Mouse (Mus musculus) A20 (cell line): ENCODE results near the gene Plekha5.
A peak's percentile ranks its signal among the peaks of the same experiment; 100 is the strongest.

ENCODE experiments used
- DNase-seq: peaks from one replicate; pipeline ENCODE4 v3.0.0-alpha.2; 2011; ENCODE audit warnings: low read depth, low spot score

Gene Plekha5

DNA sequence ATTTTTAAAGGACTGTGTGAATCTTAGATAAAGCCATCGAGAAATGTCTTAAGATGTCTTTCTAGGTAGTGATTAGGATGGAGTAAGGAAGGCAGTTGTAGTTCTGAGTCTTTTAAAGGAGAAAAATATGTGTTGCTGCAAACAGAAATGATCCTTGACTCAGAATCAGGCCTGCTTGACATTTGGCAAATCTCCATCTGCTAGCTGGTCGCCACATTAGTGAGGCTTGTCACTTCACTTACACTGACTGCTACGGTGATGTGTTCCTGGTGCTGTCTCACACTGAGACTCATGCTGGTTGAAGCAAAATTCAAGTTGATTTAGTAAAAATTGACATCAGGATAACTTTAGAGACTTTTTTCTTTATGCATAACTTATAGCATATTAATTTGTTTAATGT is 32.0 kb downstream of the Plekha5 start:
- DNase-seq: no peak

GRCm38 (mm10) chr6:140456393-140457163 is 32.7 kb downstream of the Plekha5 start:
- no peak for DNase-seq

- no peak for DNase-seq
Measured at GRCm38 (mm10) chr6:140460398-140460797, 36.5 kb downstream of the Plekha5 start.

- DNase-seq: no peak
Measured at GRCm38 (mm10) chr6:140464818-140465217, 41.0 kb downstream of the Plekha5 start.

DNA sequence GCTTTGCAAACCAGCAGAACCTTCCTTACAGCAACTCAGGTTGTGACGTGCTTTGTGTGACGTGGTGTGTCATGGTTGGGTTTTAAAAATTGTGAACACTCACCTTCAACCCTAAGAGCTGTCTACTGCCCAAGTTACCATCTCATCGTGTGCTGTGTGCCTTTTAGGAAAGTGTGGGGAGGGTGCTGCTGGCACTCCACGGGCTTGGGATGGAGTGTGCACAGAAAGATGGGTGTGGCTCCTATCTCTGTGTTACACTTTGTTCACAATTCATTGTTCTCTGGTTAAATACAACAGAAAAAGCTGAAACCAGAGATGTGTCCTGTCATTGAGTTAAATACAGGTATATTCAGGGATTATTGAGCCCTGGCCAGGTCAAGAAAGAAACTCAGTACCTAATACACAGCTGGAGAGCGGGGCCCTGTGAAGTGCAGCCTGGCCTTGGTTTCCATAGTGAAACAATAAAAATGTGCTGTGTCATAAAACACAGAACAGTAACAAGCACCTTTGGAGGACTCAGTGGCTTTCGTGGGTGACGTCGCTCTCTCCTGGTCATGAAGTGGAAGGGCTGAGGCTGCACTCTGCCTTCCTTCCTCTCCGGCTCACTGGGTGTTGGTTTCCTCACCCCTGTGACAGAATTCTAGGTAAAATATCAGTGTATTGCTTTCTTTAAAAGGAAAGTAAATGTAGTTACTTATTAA is 42.2 kb downstream of the Plekha5 start:
- no peak for DNase-seq

DNA sequence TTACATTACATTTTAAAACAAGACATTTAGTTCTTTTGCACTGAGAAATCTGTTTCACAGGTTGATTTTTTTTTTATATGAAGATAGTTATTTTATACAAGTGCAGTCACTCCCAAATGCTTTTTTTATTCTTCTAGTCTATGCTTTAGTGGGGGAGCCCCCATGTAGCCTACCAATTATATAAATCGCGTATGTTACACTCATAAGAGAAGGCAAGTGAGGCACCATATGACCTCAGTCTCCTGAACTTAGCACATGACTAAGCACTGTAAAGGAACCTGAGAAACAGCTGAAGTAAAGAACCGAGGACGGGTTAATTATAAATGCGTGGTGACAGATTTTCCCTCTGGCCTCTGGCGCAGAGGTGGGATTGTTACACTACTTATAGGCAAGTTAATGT is 43.0 kb downstream of the Plekha5 start:
- no peak for DNase-seq

DNA sequence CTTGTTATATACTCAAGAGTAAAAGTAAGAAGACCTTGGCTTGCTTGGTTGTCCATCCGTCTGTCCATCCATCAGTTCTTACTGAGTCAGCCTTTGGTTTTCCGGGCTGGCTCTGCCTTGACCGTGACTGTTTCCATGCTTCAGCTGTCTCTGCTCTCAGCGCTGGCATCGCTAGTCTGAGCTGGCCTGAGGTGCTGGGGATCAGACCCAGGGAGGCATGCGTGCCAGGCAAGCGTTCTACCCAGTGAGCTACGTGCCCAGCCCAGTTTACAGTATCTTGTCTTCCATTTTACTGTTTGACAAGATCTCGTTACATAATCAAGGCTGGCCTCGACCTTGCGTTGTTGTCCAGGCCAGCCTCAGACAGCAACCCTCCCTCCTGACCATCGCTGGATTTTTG is 44.0 kb downstream of the Plekha5 start:
- DNase-seq: no peak

DNA sequence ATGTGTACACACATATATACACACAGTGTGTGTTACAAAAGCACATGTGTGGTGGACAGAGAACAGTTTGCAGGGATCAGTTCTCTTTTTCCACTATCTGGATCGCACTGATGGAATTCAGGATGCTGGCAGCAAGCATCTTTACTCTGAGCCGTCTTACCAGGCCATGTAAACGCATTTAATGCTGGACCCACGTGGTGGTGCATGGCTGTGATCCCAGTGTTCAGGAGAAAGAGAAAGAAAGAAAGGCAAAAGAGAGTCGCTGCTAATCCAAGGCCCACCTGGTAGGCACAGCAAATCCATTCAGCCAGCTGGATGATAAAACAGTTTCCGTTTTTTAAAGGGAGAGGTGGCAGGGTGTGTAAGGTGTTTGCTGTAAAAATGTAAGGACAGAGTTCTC is 45.9 kb downstream of the Plekha5 start:
- DNase-seq: no peak

DNA sequence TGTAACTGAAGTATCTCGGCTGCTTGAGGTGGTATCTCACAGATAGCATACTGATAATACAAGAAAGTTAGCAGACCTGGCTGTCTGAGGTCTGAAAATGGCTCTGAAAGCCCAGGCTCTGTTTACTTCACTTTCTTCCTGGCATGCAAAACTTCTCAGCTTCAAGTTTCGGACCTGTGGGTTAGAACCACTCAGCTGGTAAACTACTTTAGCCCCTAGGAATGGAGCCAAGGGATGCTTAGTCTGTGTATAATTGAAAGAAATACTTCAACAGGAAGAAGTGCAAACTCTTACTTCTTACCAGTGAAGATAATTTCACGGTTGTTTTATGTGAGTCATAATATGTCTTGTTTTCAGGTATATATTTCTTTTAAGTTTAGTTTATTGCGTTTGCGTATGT is 47.9 kb downstream of the Plekha5 start:
- no peak for DNase-seq

DNA sequence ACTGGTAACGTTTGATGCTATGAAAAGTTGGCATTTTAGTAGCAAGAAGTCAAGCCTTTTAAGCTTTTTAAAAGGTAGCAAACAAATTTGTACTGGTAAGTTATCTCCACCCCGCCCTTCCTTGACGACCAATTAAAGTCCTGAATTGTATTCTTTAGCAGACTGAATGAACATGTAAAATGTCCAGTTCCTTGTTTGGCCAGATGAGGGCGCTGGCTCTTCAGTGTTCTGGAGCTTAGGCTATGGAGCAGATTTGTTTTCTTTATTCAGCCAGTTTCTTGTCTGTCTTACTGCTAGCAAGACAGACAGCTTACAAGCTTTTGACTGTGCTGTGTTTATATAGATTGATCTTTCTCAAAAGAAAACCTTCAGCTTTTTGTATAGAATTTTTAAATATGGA is 48.5 kb downstream of the Plekha5 start:
- DNase-seq: peak; percentile 5

- DNase-seq: no peak
Measured at GRCm38 (mm10) chr6:140475393-140476087, 51.7 kb downstream of the Plekha5 start.

DNA sequence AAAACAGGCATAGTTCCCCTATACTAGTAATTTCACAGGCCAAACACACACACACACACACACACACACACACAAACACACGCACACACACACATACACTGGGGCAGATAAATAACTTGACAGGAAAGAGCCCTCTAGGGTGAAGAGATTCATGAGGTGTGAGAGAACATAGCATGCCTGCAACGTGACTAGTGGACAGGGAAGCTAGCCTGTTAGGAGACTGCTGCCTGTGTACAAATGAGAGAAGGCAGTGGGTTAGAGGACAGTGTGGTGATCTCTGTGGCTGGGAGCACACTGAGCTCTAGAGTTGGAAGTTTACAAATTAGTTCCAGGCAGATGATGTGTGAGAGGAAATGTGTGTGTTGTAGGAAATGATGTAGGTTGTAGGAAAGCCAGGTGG is 53.1 kb downstream of the Plekha5 start:
- DNase-seq: no peak

- no peak for DNase-seq
Measured at GRCm38 (mm10) chr6:140478031-140478430, 54.2 kb downstream of the Plekha5 start.

DNA sequence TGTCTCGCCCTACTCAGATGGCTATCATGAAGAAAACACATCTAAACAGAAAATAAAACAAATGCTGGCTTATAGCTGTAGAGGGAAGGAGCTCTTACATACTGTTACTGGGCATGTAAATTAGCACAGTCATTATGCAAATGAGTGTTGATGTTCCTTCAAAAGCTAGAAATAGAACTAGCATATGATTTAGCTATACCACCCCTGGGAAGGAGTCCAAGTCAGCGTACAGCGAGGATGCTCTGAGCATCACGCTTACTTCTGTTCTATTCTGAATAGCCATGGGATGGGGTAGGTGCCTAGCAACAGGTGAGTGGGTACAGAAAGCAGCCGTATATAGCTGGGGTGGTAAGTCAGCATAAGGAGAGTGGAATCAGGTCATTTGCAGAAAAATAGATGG is 55.1 kb downstream of the Plekha5 start:
- no peak for DNase-seq

- no peak for DNase-seq
Measured at GRCm38 (mm10) chr6:140480425-140481081, 56.7 kb downstream of the Plekha5 start.

DNA sequence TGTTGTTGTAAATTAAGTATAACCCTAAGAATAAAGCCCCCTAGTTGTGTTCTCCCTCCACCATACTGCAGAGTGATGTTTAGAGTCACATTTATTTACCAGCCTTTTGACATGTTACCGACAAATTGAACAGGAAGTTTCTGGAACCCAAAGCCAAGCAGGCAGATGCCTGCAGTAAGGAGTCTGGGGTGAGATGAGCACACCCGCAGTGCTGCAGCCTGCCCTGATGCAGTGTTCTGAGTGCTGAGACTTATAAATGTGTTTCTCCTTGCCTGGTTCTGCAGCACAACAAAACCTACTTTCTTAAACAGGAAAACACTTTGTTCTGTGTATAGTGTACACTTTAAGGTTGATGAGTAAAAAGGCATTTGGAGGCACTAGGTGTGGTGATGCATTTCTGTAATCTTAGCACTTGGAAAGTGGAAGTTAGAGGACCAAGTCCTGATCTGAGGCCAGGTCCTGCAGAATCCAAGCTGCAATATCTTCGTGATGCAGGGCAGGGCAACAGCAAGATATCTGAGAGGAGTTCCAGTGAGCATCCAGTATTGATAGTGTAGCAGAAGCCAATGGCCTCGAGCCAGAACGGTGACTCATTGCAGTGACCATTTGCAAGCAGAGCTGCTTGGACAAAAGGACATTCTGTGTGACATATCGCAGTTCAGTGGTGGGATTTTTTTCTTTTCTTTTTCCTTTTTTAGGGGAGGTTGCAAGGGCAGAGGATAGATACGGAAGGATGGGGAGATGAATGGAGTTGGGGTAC is 58.0 kb downstream of the Plekha5 start:
- no peak for DNase-seq

DNA sequence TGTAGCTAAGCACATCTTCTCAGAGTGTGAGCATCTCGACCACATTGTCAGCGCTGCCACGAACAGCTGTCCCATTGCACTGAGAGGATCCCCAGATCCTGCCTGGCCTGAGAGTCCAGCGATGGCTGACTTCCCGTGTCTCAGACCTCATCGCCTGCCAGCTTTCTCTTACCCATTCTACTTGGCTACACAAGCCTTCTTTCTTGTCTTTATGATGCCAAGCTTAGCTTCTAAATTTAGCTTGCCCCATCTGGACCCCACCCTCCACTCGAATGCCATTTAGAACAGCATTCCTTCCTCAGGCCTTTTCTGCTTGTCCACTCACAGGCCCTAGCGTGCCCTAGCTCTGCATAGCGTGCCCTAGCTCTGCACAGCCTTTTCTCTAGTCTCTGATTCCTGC is 60.3 kb downstream of the Plekha5 start:
- no peak for DNase-seq

DNA sequence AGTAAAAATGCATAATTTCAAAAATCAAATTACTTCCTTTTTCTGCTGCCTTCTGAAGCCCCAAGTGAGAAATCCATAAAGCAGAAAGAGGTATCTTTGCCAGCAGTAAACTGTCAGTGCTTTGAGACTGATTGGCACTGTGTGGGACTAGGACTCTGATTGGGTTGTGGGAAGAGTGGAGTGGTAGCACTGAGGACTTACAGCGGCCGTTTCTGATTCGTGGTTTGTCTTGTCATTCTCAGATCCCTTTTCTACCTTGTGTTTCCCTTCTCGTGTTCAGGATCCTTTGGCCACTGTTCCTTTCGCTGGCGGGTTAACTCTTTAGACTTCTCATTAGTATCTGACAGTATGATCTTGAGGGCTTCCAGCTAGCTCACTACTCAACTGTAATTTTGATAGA is 61.8 kb downstream of the Plekha5 start:
- no peak for DNase-seq

DNA sequence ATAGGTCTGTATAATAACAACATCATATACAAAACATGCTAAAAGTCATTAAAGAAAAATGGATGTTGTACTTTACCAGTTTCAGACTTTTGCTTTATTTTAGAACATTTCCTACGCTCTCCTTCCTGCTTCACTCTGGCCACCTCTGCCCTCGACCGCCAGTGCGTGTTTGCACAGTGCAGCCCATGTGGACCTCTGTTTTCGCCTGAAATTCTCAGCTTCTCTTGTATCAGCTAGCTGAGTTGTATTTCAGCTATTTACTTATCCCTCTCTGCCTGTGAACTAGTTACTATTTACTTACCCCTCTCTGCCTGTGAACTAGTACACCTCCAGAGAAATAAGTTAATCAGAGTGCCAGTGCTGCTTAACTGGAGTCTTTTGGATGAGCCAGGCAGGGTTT is 62.8 kb downstream of the Plekha5 start:
- DNase-seq: no peak

GRCm38 (mm10) chr6:140487489-140487888 is 63.6 kb downstream of the Plekha5 start:
- no peak for DNase-seq

DNA sequence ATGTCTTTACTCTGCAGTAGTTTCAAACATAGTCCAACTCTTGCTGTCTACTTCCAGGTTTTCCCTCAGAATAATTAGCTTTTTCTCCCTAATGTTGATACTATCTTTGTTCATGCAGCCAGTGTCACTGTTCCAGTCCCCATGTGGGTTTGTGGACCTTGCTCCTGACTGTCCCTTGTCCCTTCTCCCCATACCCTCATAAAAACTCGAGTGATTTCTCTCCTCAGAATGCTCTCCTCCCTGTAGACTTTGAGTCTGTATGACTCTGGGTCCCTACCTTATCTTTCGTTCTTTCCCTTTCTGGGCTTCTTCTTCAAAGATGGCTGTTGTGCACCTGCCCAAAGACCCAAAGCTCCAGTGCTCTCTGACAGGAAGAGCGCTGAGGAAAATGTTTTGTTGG is 64.8 kb downstream of the Plekha5 start:
- no peak for DNase-seq
